20 mouse cellular contexts compared by ENCODE assay signal in genomic region chr19:5345297-5346131, GRCm38 (mm10). TPM values are rescaled to one million over a fixed set of nuclear protein-coding genes. Genes with fewer than 3 reads are reported as not detected.
DNase-seq lines count a peak whose midpoint lies in the region; ATAC-seq and TF ChIP-seq lines count a peak whose summit lies in the region.
"Had no signal": no experiment of that assay in that cellular context is flagged by ENCODE, and none has a peak within 500 bp of the region (broad histone marks: within the 10 kb centered on the region; RNA-seq: fewer than 3 reads in every experiment).

No protein-coding gene starts in this region.

- H3K27ac ChIP-seq in kidney, embryonic 16.5 days (ENCODE audit: low read length): no peak overlapping the region
- H3K27ac ChIP-seq in kidney, embryonic 15.5 days: no peak overlapping the region
- peak overlapping the region; percentile 75 for H3K27ac ChIP-seq in heart, adult 2 months
- no peak overlapping the region for H3K27ac ChIP-seq in intestine, postnatal 0 days (ENCODE audit: low read depth, low read length)
- H3K27ac ChIP-seq in hindbrain, embryonic 10.5 days: no peak overlapping the region
- H3K27ac ChIP-seq: embryonic facial prominence, embryonic 13.5 days; hindbrain, postnatal 0 days; liver, embryonic 15.5 days; macrophage had no signal

- no peak overlapping the region for H3K4me2 ChIP-seq in kidney, embryonic 16.5 days (replicated peaks; ENCODE audit: low read depth, low read length)
- H3K4me2 ChIP-seq in kidney, embryonic 15.5 days: no peak overlapping the region
- no peak overlapping the region for H3K4me2 ChIP-seq in intestine, postnatal 0 days (replicated peaks; ENCODE audit: low read depth)
- H3K4me2 ChIP-seq: embryonic facial prominence, embryonic 13.5 days; liver, embryonic 15.5 days had no signal

- peaks cover 5% of the 10 kb centered on the region; the same call in 1 of the 2 replicates for H3K4me1 ChIP-seq in kidney, embryonic 16.5 days (ENCODE audit: insufficient read depth, low read length)
- H3K4me1 ChIP-seq in kidney, embryonic 15.5 days: peaks cover 11% of the 10 kb centered on the region
- H3K4me1 ChIP-seq in heart, adult 2 months (ENCODE audit: control insufficient read depth, insufficient read depth, low read length): peaks cover 20% of the 10 kb centered on the region
- 0 out of 2 replicates have a peak, but pooled peaks cover 3% of the 10 kb centered on the region for H3K4me1 ChIP-seq in intestine, postnatal 0 days (replicated peaks; ENCODE audit: control insufficient read depth, insufficient read depth, low read length)
- peaks cover 6% of the 10 kb centered on the region for H3K4me1 ChIP-seq in hindbrain, embryonic 10.5 days (replicated peaks)

- no peaks in the 10 kb centered on the region for H3K27me3 ChIP-seq in kidney, embryonic 16.5 days (ENCODE audit: insufficient read depth, low read length)
- peaks cover 2% of the 10 kb centered on the region; the same call in 1 of the 2 replicates for H3K27me3 ChIP-seq in kidney, embryonic 15.5 days
- no peaks in the 10 kb centered on the region for H3K27me3 ChIP-seq in heart, adult 2 months (ENCODE audit: control insufficient read depth, insufficient read depth, low read length)
- H3K27me3 ChIP-seq in intestine, postnatal 0 days (replicated peaks; ENCODE audit: control insufficient read depth, insufficient read depth, low read length): no peaks in the 10 kb centered on the region
- H3K27me3 ChIP-seq in hindbrain, embryonic 10.5 days (ENCODE audit: insufficient read depth, poor library complexity, severe bottlenecking): peaks cover 20% of the 10 kb centered on the region

- peak; percentile 74 for DNase-seq in Muller cell, postnatal 12 days (ENCODE audit: inconsistent ontology term)
- DNase-seq in heart, adult 2 months: peak; percentile 55 to 75
- peak; percentile 64 for DNase-seq in heart, postnatal 25 days (ENCODE audit: low spot score)
- no peak for DNase-seq in embryo, embryonic 10 days (ENCODE audit: low spot score)
- no peak for DNase-seq in hindbrain, embryonic 10.5 days (ENCODE audit: low spot score)
- DNase-seq: cerebellum, postnatal 14 days; right cerebral cortex, postnatal 25 days; thymus, postnatal 4 days had no signal

- intact Hi-C loops in heart, adult 2 months (cut with DNase I): loop anchor here (5.0 kb wide), 1 partner anchor 148 kb away; no protein-coding TSS in a partner anchor
- intact Hi-C loops in heart, postnatal 25 days (cut with DNase I): loop anchor here (5.0 kb wide), 1 partner anchor 43 kb away; no protein-coding TSS in a partner anchor

- no peaks in the 10 kb centered on the region for H3K9me3 ChIP-seq in kidney, embryonic 16.5 days (ENCODE audit: low read length)
- H3K9me3 ChIP-seq in kidney, embryonic 15.5 days (replicated peaks): no peaks in the 10 kb centered on the region
- no peaks in the 10 kb centered on the region for H3K9me3 ChIP-seq in intestine, postnatal 0 days (ENCODE audit: control insufficient read depth)
- H3K9me3 ChIP-seq in hindbrain, embryonic 10.5 days: no peaks in the 10 kb centered on the region
- H3K9me3 ChIP-seq: embryonic facial prominence, embryonic 13.5 days; liver, embryonic 15.5 days had no signal

- ATAC-seq in kidney, embryonic 16.5 days (ENCODE audit: low FRiP score, low TSS enrichment): 0 out of 2 replicates have a peak, but pooled peaks have one; percentile 49
- ATAC-seq in kidney, embryonic 15.5 days (replicated peaks; ENCODE audit: low FRiP score): no peak
- no peak for ATAC-seq in intestine, postnatal 0 days
- ATAC-seq: hindbrain, postnatal 0 days had no signal

- TF ChIP-seq POLR2A in heart, adult 2 months (IDR thresholded peaks at IDR 0.05; ENCODE audit: insufficient read depth, low read depth, low read length): peak; percentile 35; the same call in 1 of the 2 replicates

- peak; percentile 69; the same call in 1 of the 2 replicates for TF ChIP-seq EP300 in heart, adult 2 months (IDR thresholded peaks at IDR 0.05; ENCODE audit: insufficient read depth, low read depth, low read length)

- no peak overlapping the region for H3K9ac ChIP-seq in kidney, embryonic 16.5 days (replicated peaks; ENCODE audit: low read length)
- no peak overlapping the region for H3K9ac ChIP-seq in kidney, embryonic 15.5 days
- no peak overlapping the region for H3K9ac ChIP-seq in heart, adult 2 months (ENCODE audit: low read depth, low read length)
- H3K9ac ChIP-seq in intestine, postnatal 0 days (ENCODE audit: low read depth, low read length): no peak overlapping the region
- H3K9ac ChIP-seq: embryonic facial prominence, embryonic 13.5 days; liver, embryonic 15.5 days had no signal

- no peak overlapping the region for H3K4me3 ChIP-seq in kidney, embryonic 16.5 days (ENCODE audit: low read length)
- no peak overlapping the region for H3K4me3 ChIP-seq in kidney, embryonic 15.5 days (replicated peaks)
- no peak overlapping the region for H3K4me3 ChIP-seq in heart, adult 2 months
- H3K4me3 ChIP-seq in intestine, postnatal 0 days (ENCODE audit: low read depth, low read length): no peak overlapping the region
- H3K4me3 ChIP-seq in hindbrain, embryonic 10.5 days: no peak overlapping the region
- H3K4me3 ChIP-seq: embryonic facial prominence, embryonic 13.5 days; liver, embryonic 15.5 days had no signal

- no peak for TF ChIP-seq CTCF in heart, adult 2 months (IDR thresholded peaks at IDR 0.05)
- TF ChIP-seq CTCF in intestine, postnatal 0 days (IDR thresholded peaks at IDR 0.05; ENCODE audit: low read depth): no peak

- H3K36me3 ChIP-seq in kidney, embryonic 16.5 days (ENCODE audit: insufficient read depth, low read length): no peaks in the 10 kb centered on the region
- no peaks in the 10 kb centered on the region for H3K36me3 ChIP-seq in kidney, embryonic 15.5 days
- no peaks in the 10 kb centered on the region for H3K36me3 ChIP-seq in heart, adult 2 months (ENCODE audit: control insufficient read depth, insufficient read depth, low read length)
- no peaks in the 10 kb centered on the region for H3K36me3 ChIP-seq in intestine, postnatal 0 days (ENCODE audit: control insufficient read depth, insufficient read depth)
- no peaks in the 10 kb centered on the region for H3K36me3 ChIP-seq in hindbrain, embryonic 10.5 days
- H3K36me3 ChIP-seq: embryonic facial prominence, embryonic 13.5 days; liver, embryonic 15.5 days had no signal

- 62% methylated on average over 6 of the region's 6 CpGs for WGBS in kidney, embryonic 16.5 days
- WGBS in kidney, embryonic 15.5 days: 63% methylated on average over 6 of the region's 6 CpGs
- 38% methylated on average over 6 of the region's 6 CpGs for WGBS in heart, adult 2 months
- 80% methylated on average over 6 of the region's 6 CpGs for WGBS in intestine, postnatal 0 days
- WGBS in hindbrain, embryonic 10.5 days: 85% methylated on average over 6 of the region's 6 CpGs

- H3K79me2 ChIP-seq in heart, adult 2 months (replicated peaks; ENCODE audit: control insufficient read depth, insufficient read depth, low read length): no peaks in the 10 kb centered on the region

RNA-seq across cellular contexts. Expression of gene Cst6, which starts 3.9 kb away (rescaled TPM):
- 0.58 TPM in 1 of 2 replicates, not detected in the other for polyA plus RNA-seq in kidney, embryonic 16.5 days (2015; fragmentation: Nextera tagmentation; extraction: Ambion mirVana)
- polyA plus RNA-seq in kidney, embryonic 15.5 days (2015; fragmentation: Nextera tagmentation; extraction: Ambion mirVana): 0.45 and 1.2 TPM in 2 replicates
- 10 to 100 TPM; 10.9 to 16.8 TPM for total RNA-seq in heart, adult 2 months (2021)
- 5.7 and 10.4 TPM in 2 replicates for polyA plus RNA-seq in heart, adult 2 months (2012; rRNA removed)
- 1 to 10 TPM; 7.4 to 9.6 TPM for total RNA-seq in heart, postnatal 25 days (2021)
- 624 and 632 TPM in 2 replicates for polyA plus RNA-seq in intestine, postnatal 0 days (2015; fragmentation: Nextera tagmentation; extraction: Ambion mirVana)
- polyA plus RNA-seq in hindbrain, embryonic 10.5 days (2016; fragmentation: Nextera tagmentation; extraction: Ambion mirVana): 0.65 and 1.6 TPM in 2 replicates
- total RNA-seq: neutrophil, adult 5-6 weeks had no signal
- polyA plus RNA-seq: liver, embryonic 15.5 days had no signal

RNA-seq across cellular contexts. Expression of gene Catsper1, which starts 10.0 kb away (rescaled TPM):
- polyA plus RNA-seq in kidney, embryonic 16.5 days (2015; fragmentation: Nextera tagmentation; extraction: Ambion mirVana): not detected in 2 replicates
- not detected in 2 replicates for polyA plus RNA-seq in kidney, embryonic 15.5 days (2015; fragmentation: Nextera tagmentation; extraction: Ambion mirVana)
- total RNA-seq in heart, adult 2 months (2021): not detected
- 0.16 TPM in 1 of 2 replicates, not detected in the other for polyA plus RNA-seq in heart, adult 2 months (2012; rRNA removed)
- not detected for total RNA-seq in heart, postnatal 25 days (2021)
- not detected in 2 replicates for polyA plus RNA-seq in intestine, postnatal 0 days (2015; fragmentation: Nextera tagmentation; extraction: Ambion mirVana)
- polyA plus RNA-seq in hindbrain, embryonic 10.5 days (2016; fragmentation: Nextera tagmentation; extraction: Ambion mirVana): not detected in 2 replicates
- total RNA-seq: hindbrain, postnatal 0 days; left cerebral cortex, postnatal 14 days; midbrain, postnatal 0 days; neutrophil, adult 5-6 weeks had no signal
- polyA plus RNA-seq: brain, embryonic 14.5 days; embryonic facial prominence, embryonic 13.5 days; hindbrain, postnatal 0 days; liver, embryonic 15.5 days; macrophage; midbrain, postnatal 0 days; stomach, embryonic 14.5 days had no signal

RNA-seq across cellular contexts. Expression of gene Eif1ad, which starts 21.0 kb away (rescaled TPM):
- polyA plus RNA-seq in kidney, embryonic 16.5 days (2015; fragmentation: Nextera tagmentation; extraction: Ambion mirVana): 61.7 and 62.2 TPM in 2 replicates
- polyA plus RNA-seq in kidney, embryonic 15.5 days (2015; fragmentation: Nextera tagmentation; extraction: Ambion mirVana): 58.4 and 59.3 TPM in 2 replicates
- total RNA-seq in heart, adult 2 months (2021): 10 to 100 TPM; 16.3 to 19.5 TPM
- polyA plus RNA-seq in heart, adult 2 months (2012; rRNA removed): 18.5 and 28.1 TPM in 2 replicates
- total RNA-seq in heart, postnatal 25 days (2021): 10 to 100 TPM; 17.6 to 19.4 TPM
- 81.2 and 88.1 TPM in 2 replicates for polyA plus RNA-seq in intestine, postnatal 0 days (2015; fragmentation: Nextera tagmentation; extraction: Ambion mirVana)
- polyA plus RNA-seq in hindbrain, embryonic 10.5 days (2016; fragmentation: Nextera tagmentation; extraction: Ambion mirVana): 84.2 and 90.5 TPM in 2 replicates

RNA-seq across cellular contexts. Expression of gene Banf1, which starts 21.5 kb away (rescaled TPM):
- polyA plus RNA-seq in kidney, embryonic 16.5 days (2015; fragmentation: Nextera tagmentation; extraction: Ambion mirVana): 453 and 487 TPM in 2 replicates
- 477 and 508 TPM in 2 replicates for polyA plus RNA-seq in kidney, embryonic 15.5 days (2015; fragmentation: Nextera tagmentation; extraction: Ambion mirVana)
- total RNA-seq in heart, adult 2 months (2021): 100 to 1,000 TPM; 113 to 133 TPM
- 148 and 173 TPM in 2 replicates for polyA plus RNA-seq in heart, adult 2 months (2012; rRNA removed)
- total RNA-seq in heart, postnatal 25 days (2021): 100 to 1,000 TPM; 122 to 132 TPM
- 309 and 329 TPM in 2 replicates for polyA plus RNA-seq in intestine, postnatal 0 days (2015; fragmentation: Nextera tagmentation; extraction: Ambion mirVana)
- polyA plus RNA-seq in hindbrain, embryonic 10.5 days (2016; fragmentation: Nextera tagmentation; extraction: Ambion mirVana): 539 and 565 TPM in 2 replicates

RNA-seq across cellular contexts. Expression of gene Sart1, which starts 43.0 kb away (rescaled TPM):
- 75.3 and 92.2 TPM in 2 replicates for polyA plus RNA-seq in kidney, embryonic 16.5 days (2015; fragmentation: Nextera tagmentation; extraction: Ambion mirVana)
- polyA plus RNA-seq in kidney, embryonic 15.5 days (2015; fragmentation: Nextera tagmentation; extraction: Ambion mirVana): 82.0 and 87.6 TPM in 2 replicates
- 10 to 100 TPM; 47.3 to 51.8 TPM for total RNA-seq in heart, adult 2 months (2021)
- polyA plus RNA-seq in heart, adult 2 months (2012; rRNA removed): 10.6 and 22.1 TPM in 2 replicates
- total RNA-seq in heart, postnatal 25 days (2021): 10 to 100 TPM; 45.3 to 58.7 TPM
- 53.7 and 63.0 TPM in 2 replicates for polyA plus RNA-seq in intestine, postnatal 0 days (2015; fragmentation: Nextera tagmentation; extraction: Ambion mirVana)
- 82.7 and 93.2 TPM in 2 replicates for polyA plus RNA-seq in hindbrain, embryonic 10.5 days (2016; fragmentation: Nextera tagmentation; extraction: Ambion mirVana)

Comparison
In these comparisons a context has a peak if more than half of its experiments do, and no peak if none do; other contexts are left out.
1. DNase-seq: peak in Muller cell, postnatal 12 days (single experiment), heart, adult 2 months (2 of 2) and heart, postnatal 25 days (single experiment); none in embryo, embryonic 10 days (single experiment) and hindbrain, embryonic 10.5 days (single experiment).
2. RNA of gene Cst6, which starts 3.9 kb away (polyA plus RNA-seq): 624 to 632 TPM in intestine, postnatal 0 days; 5.7 to 10.4 TPM in heart, adult 2 months, 0.65 to 1.6 TPM in hindbrain, embryonic 10.5 days, 0.45 to 1.2 TPM in kidney, embryonic 15.5 days and 0.58 TPM in kidney, embryonic 16.5 days; every median in the first group is over 10 times any median in the second.